ENCODE assay signal across 20 mouse cellular contexts in genomic region chr3:57469325-57469724, GRCm38 (mm10). TPM values are rescaled to one million over a fixed set of nuclear protein-coding genes. Genes with fewer than 3 reads are reported as not detected.
"Had no signal": no experiment of that assay in that cellular context is flagged by ENCODE, and none has a peak within 500 bp of the region (broad histone marks: within the 10 kb centered on the region; RNA-seq: fewer than 3 reads in every experiment).

No protein-coding gene starts in this region.

- H3K4me1 ChIP-seq: liver, embryonic 15.5 days had no signal

- ATAC-seq: liver, postnatal 0 days; midbrain, embryonic 15.5 days had no signal

- DNase-seq: liver, embryonic 13.5 days; liver, postnatal 0 days; retina, postnatal 1 day; right cerebral cortex, adult 18-20 months; right cerebral cortex, postnatal 25 days; right cerebral cortex, postnatal 4 days; spleen, adult 18-20 months; thymus, adult 18-20 months; thymus, postnatal 14 days; thymus, postnatal 36 days had no signal

- H3K4me3 ChIP-seq: liver, embryonic 13.5 days; liver, embryonic 15.5 days; lung, embryonic 15.5 days; megakaryocyte, embryonic 14.5 days; midbrain, embryonic 13.5 days; midbrain, embryonic 15.5 days; myocyte; neural tube, embryonic 13.5 days; neural tube, embryonic 15.5 days had no signal

RNA-seq across cellular contexts. Expression of gene Tm4sf4, which starts 44.2 kb away (rescaled TPM):
- polyA plus RNA-seq: macrophage; midbrain, embryonic 13.5 days; thymus, postnatal 0 days had no signal
